Mouse (Mus musculus): ENCODE results near the gene Stat2. TPM values are rescaled to one million over a fixed set of nuclear protein-coding genes. Genes with fewer than 3 reads are reported as not detected.
"Not testable (repeated sequence)": the region's sequence is repeated elsewhere in the genome, so short reads cannot be mapped to it uniquely, and the experiment has no call there.

Stat2 gene
- total RNA-seq, 1 experiment from 2014 or later = 9.0 TPM

DNA sequence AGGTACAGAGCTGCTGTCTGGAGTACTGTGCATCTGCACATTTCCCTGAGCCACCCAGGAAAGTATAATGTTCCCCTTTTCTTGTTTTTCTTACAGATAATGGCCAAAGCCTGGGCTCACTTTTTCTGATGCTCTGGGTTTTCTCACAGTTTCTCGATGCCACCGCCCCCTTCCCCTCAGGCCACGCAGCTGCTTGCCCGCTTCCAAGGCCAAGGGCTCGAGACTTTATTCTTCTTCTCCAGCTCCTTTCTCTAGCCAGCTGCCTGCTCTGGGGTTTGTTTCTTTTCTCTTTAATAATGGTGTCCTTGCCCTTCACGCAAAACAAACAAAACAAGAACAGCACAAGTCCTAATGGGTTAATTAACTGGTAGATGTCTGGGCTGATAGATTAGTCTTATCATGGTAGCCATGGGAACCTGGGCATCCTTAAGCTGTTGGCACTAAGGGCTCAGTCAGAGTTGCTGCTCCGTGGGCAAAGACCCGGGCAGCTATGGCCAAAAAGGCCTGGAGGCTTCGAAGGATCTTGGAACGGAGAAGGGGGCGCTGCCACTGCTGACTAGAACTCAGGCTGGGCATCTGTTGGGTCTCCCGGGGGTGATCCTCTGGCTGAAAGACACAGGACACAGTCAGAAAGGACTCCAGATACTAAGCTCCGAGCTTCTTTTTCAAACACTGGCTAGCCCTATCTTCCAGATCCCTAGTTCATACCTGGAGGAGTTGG is 26.2 kb downstream of the Stat2 start:
- no peak for ATAC-seq (replicated peaks; ENCODE audit: low read depth, poor library complexity, severe bottlenecking)

DNA sequence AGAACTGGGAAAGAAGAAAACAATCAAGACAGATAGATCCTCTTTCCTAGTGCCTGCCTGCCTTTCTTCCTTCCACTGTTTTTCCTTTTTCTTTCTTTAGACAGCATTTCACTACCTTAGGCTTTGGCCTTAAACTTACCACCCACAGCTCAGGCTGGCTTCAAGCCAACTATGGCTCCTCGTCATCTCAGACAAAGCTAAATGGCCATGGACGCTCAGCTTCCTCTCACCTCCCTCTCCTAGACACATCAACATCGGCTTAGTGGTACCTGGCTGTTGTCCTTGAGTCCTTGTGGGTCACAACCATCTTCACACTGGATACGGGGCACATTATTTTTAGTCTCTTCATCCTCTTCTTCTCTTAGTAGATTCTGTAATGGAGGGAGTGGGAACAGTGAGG is 26.9 kb downstream of the Stat2 start:
- no peak for ATAC-seq (replicated peaks; ENCODE audit: low read depth, poor library complexity, severe bottlenecking)

GRCm38 (mm10) chr10:128297622-128298021 is 27.3 kb downstream of the Stat2 start:
- ATAC-seq (replicated peaks; ENCODE audit: low read depth, poor library complexity, severe bottlenecking) = no peak

GRCm38 (mm10) chr10:128298243-128298642 is 27.9 kb downstream of the Stat2 start:
- peak; percentile 29; the same call in 1 of the 2 replicates for ATAC-seq (replicated peaks; ENCODE audit: low read depth, poor library complexity, severe bottlenecking)

- ATAC-seq (replicated peaks; ENCODE audit: low read depth, poor library complexity, severe bottlenecking) = no peak
Measured at GRCm38 (mm10) chr10:128298702-128299171, 28.4 kb downstream of the Stat2 start, which contains the start of gene Il23a. Gene Il23a, minus strand, starts transcription at chr10:128298752.

DNA sequence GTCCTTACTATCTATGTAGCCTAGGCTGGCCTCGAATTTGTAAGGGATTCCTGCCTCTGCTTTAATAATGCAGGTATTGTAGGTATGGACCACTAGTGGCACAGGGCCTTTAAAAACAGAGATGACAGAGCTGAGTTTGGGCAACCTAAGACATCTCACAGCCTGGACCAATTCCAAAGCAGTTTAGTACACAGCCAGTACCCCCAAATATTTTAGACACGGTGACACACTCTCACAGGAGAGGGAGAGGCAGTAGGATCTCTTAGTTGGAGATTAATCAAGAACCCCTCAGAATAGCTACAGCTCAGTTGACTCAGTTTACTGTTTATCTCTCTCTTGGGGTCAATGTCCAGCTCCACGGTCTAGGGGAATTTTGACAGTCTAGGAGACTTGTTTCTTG is 32.0 kb downstream of the Stat2 start:
- ATAC-seq (replicated peaks; ENCODE audit: low read depth, poor library complexity, severe bottlenecking) = no peak

DNA sequence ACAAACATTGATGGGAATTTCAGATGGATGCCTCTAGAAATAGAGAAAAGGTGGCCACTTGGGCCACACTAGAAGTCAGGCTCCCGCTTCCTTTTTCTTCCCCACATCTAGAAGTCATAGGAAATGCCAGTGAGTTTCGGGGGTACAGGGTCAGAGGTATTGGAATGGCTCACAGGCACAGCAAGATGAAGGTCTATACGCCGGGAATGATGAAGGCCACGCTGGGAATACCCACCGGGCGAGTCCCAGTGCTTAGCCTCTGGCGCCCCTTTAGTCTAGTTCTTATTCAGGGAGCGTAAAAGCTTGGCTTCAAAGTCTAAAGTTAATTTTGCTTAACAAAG is 32.4 kb downstream of the Stat2 start:
- ATAC-seq (replicated peaks; ENCODE audit: low read depth, poor library complexity, severe bottlenecking) = peak; percentile 5

- ATAC-seq (replicated peaks; ENCODE audit: low read depth, poor library complexity, severe bottlenecking) = peak; percentile 88
Measured at GRCm38 (mm10) chr10:128303126-128304021, 33.0 kb downstream of the Stat2 start, which contains the start of gene Pan2. Gene Pan2, plus strand, starts transcription at chr10:128303335.

- no peak for ATAC-seq (replicated peaks; ENCODE audit: low read depth, poor library complexity, severe bottlenecking)
Measured at GRCm38 (mm10) chr10:128309654-128310053, 39.3 kb downstream of the Stat2 start.

DNA sequence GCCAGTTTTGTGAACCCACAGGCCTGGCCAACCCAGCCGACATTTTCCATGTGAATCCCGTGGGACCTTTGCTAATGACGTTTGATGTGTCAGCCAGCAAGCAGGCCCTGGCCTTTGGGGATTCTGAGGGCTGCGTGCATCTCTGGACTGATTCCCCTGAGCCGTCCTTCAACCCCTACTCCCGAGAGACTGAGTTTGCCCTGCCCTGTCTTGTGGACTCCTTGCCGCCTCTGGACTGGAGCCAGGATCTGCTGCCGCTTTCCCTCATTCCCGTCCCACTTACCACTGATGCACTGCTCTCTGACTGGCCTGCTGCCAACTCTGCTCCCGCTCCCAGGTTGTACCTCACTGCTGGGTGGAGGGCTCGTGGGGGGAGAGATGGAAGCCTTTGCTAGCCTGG is 39.8 kb downstream of the Stat2 start:
- no peak for ATAC-seq (replicated peaks; ENCODE audit: low read depth, poor library complexity, severe bottlenecking)

- no peak for ATAC-seq (replicated peaks; ENCODE audit: low read depth, poor library complexity, severe bottlenecking)
Measured at GRCm38 (mm10) chr10:128310902-128311301, 40.5 kb downstream of the Stat2 start.

DNA sequence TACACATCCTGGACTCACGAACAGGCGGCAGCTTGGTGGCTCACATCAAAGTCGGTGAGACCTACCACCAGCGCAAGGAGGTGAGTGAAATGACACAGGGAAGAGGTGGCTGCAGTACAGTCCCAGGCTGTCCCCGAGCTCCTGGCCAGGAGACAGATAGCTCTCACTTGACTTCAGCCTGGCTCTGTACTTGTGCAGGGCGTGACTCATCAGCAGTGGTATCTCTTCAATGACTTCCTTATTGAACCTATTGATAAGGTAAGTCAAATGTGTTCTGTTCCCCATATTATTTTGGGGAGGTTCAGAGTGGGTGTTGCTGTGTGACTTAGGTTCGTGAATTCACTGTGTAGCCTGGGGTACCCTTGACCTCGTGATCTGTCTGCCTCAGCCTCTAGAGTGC is 45.2 kb downstream of the Stat2 start:
- no peak for ATAC-seq (replicated peaks; ENCODE audit: low read depth, poor library complexity, severe bottlenecking)

DNA sequence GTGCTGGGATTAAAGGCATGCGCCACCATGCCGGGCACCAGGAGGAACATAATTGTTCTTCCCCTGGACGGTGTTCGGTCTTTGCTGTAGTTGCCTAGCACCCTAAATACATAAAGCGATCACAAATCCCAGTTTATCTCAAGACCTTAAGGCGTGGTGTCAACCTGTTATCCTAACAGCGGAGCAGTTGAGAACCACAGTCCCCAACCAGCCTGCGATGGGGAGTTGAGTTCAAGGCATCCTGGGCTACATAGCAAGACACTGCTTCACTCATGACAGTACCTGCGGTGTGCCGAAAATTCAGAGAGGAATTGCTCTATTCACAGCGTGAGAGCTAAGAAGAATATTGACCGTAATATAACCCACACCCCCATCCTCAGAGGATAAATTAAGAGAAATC is 51.3 kb downstream of the Stat2 start:
- no peak for ATAC-seq (replicated peaks; ENCODE audit: low read depth, poor library complexity, severe bottlenecking)

- peak; percentile 87 for ATAC-seq (replicated peaks; ENCODE audit: low read depth, poor library complexity, severe bottlenecking)
Measured at GRCm38 (mm10) chr10:128322141-128323108, 52.1 kb downstream of the Stat2 start, which contains the start of gene Cnpy2. Gene Cnpy2, plus strand, starts transcription at chr10:128322459.

GRCm38 (mm10) chr10:128323516-128323915 is 53.2 kb downstream of the Stat2 start:
- no peak for ATAC-seq (replicated peaks; ENCODE audit: low read depth, poor library complexity, severe bottlenecking)

DNA sequence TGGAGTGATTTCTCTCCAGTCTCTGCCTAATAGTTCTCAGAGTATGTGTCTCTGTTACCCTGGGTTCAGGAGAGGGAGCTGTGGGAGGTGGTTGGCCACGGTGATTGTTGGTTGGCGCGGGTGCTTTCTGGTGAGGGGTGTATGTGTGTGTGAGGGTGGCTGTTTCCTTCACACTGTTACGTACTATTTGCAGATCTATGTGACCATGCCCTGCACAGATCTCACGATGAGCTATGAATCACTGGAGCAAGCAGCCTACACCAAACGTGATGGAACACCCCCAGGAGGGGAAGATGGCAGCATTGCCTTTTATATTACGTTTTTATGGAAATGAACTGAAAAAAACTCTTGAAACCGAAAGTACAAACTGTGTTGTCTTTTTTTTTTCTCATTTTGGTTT is 56.5 kb downstream of the Stat2 start:
- no peak for ATAC-seq (replicated peaks; ENCODE audit: low read depth, poor library complexity, severe bottlenecking)

DNA sequence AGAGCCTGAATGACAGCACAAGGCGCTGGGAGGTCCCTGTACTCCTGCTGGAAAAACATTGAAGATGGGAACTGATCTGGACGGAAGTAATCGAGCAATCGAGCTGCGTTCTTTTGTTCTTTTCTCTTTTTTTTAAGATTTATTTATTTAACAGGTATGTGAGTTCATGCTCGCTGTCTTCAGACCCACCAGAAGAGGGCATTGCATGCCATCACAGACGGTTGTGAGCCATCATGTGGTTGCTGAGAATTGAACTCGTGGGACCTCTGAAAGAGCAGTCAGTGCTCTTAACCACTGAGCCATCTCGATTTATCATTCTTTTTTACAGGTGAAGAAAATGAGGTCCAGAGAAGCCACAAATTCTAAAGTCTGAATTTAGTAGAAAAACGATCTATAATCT is 57.3 kb downstream of the Stat2 start:
- no peak for ATAC-seq (replicated peaks; ENCODE audit: low read depth, poor library complexity, severe bottlenecking)

DNA sequence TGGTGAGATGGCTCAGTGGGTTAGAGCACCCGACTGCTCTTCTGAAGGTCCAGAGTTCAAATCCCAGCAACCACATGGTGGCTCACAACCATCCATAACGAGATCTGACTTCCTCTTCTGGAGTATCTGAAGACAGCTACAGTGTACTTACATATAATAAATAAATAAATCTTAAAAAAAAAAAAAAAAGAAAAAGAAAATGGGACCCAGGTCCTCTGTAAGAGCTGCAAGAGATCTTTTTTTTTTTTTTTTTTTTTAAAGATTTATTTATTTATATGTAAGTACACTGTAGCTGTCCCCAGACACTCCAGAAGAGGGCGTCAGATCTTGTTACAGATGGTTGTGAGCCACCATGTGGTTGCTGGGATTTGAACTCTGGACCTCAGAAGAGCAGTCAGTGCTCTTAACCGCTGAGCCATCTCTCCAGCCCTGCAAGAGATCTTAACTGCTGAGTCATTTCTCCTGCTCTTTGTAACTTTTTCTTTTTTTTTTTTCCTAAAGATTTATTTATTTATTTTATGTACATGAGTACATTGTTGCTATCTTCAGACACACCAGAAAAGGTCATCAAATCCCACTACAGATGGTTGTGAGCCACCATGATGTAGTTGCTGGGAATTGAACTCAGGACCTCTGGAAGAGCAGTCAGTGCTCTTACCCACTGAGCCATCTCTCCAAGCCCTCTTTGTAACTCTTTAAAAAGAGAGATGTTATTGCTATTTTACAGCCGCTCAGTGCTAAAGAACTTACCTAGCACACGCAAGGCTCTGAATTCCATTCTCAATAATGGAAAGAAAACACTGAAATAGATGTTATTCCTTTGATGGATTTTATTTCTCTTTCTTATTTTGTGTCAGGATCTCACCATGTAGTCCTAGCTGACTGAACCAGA is 62.2 kb downstream of the Stat2 start:
- not testable (repeated sequence) for ATAC-seq (replicated peaks; ENCODE audit: low read depth, poor library complexity, severe bottlenecking)

GRCm38 (mm10) chr10:128335582-128335981 is 65.2 kb downstream of the Stat2 start:
- ATAC-seq (replicated peaks; ENCODE audit: low read depth, poor library complexity, severe bottlenecking) = peak; percentile 39; the same call in 1 of the 2 replicates
